Mouse (Mus musculus): Measurements from ENCODE around the gene Bcas3.

The Bcas3 gene

GRCm38 (mm10) chr11:85626846-85627245 lies 273.9 kb downstream of the Bcas3 start:
- DNase-seq = no peak

DNA sequence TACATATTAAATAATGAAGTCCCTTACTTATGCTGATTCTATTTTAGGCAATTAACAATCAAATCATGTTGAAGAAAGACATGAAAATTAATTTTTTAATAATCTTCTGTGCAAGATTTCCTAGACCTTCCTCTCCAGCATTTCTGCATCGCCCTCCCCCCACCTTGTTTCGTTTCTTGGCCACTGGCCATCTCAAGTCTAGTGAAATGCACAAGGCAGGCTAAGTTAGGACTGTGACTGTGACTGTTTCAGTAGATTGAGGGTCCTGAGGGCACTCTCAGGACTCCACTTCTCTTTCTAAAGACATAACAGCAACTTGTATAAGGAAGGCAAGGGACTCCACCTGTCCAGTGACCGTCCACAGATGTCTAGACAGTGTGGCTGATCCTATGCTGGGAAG lies 274.4 kb downstream of the Bcas3 start:
- no peak for DNase-seq

DNA sequence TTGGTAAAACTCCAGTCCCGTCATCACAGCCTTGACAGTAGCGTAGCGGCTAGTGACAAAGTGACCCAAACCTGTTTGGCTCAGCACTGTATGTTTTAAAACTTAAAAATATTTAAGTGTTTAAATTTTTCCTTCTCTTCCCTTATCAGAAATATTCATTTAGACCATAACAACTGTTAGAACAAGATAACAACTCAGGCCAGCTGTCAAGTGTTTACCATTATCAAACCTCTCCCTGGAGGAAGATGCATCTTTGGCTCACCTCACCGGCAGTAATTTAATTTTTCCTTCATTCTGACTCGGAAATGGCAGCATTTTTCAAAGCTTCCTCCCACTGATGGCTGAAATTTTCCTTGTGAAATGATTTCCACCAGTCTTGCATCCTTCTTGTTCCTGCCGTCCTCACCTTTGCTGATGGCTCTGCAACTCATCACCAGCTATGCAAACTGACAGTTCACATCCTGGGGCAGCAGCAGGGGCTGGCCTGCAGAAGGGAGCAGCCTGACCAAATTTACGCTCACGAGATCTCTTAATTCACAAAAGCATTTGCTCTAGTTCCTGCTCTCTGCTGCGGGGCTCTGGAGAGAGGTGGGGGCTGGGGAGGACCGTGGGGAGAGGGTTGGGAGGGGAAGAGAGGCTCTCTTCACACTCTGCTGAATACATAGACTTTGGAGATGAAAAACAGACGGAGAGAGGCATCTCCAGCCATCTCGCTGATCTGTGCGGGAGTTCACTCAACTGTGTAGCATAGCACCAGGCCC lies 275.5 kb downstream of the Bcas3 start:
- DNase-seq = no peak

DNA sequence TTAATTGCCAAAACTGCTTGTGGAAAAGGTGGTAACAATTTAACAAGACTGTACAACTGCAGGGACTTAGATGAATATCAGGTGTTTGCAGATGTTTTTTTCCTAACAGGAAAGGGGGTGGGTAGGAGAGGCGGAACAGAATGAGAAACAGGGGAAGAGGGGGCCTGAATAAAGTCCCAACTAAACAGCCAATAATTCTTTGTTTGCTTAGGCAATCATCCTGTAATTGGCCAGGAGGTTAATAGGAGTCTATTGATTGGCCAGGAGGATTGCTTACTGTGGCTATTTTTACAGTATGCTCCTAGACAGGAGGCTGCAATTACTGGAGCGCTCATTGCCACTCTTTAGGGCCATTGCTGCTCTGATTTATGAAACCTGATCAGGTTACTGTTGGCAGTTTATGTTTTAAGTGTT lies 279.6 kb downstream of the Bcas3 start:
- DNase-seq = no peak

- no peak for DNase-seq
Observed at GRCm38 (mm10) chr11:85638696-85639495, 285.9 kb downstream of the Bcas3 start.

DNA sequence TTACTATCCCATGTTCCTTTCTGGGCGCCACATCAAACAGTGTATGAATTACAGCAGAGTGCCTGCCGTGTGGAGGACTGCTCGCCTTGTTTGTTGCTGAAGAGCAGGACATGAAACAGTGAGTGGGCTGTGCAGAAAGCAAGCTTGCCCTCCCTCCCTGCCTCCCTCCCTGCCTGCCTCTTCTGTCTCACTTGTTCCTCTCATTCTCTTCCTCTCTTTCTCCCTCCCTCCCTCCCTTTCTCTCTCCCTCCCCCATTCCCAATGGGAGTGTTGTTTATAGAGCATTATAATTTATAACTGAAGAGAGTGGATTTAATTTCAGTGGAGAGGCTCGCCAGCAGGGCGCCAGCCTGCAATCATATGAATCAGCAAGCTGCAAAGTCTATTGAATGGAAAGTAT lies 287.7 kb downstream of the Bcas3 start:
- DNase-seq = no peak

DNA sequence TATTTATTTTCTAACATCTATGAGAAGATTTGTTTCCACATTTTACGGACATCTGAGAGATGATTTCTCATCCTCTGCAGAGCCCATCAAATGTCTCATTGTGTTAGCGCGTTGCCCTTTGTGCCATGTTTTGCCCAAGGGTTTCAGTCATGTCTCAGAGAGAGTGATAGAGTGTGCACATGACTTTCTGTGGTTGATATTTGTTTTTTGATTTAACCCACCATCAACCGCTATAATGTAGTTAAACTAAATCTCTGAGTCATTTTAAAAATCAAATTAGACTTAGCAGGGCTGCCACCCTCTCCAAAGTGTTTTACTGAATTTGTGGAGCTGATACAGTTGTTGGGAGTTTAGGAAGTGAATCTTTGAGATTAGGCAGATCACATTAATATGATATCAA lies 288.5 kb downstream of the Bcas3 start:
- no peak for DNase-seq

DNA sequence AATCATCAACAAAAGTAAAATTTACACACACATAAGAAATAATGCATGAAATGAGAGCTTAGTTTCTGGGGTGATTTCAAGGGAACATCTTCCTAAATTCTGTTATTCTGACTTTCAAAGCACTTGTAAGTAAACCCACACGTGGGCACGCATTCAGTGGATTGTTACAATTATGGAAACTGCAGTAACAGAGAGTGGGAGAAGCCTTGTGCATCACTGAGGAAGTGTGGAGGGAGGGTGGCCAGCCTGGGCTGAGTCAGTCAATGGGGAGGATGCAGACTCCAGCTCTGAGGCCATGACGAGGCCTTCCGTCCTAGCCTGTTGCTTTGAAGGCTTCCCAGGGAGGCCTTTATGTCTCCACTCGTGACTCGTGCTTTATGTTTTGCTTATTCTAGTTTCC lies 289.6 kb downstream of the Bcas3 start:
- no peak for DNase-seq

- no peak for DNase-seq
Observed at GRCm38 (mm10) chr11:85643025-85643424, 290.1 kb downstream of the Bcas3 start.

DNA sequence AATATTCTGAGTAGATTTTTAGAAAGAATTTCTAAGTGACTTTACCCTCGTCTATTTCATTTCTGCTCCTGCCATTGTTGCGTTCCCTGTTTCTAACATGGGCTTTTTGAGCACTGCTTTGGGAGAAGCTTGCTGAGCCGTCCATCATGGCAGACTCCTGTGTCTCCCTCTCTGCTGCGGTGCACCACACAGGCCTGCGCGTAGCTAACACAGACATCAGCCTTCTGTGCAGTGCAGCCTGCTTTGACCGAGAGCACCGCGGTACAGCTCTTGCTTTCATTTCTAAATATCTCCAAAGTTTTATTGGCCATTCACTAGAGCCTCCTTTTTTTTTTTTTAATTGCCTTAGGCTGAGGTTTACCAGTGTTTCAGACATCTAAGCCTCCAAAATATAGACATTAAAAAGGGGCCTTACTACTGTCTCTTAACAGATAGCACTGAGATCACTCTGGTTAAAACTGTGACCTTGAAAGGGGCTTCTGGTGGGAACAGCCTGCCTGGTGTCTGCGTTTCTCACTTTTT lies 290.6 kb downstream of the Bcas3 start:
- DNase-seq = no peak

GRCm38 (mm10) chr11:85644027-85644747 lies 291.2 kb downstream of the Bcas3 start:
- no peak for DNase-seq

DNA sequence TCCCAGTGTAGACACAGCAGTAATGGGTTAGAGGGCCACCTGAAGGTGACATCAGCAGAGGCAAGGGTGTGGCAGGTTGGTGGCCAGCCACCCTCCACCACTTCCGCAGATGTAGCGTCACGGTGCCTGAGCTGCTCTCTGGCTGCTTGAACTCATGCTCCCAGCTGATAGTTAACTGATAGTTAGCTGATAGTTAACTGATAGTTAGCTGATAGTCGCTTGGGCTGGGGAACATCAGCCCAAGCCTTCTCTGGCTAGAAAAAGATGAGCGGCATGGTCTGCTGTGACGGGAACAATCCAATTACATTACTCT lies 291.7 kb downstream of the Bcas3 start:
- no peak for DNase-seq

- DNase-seq = no peak
Observed at GRCm38 (mm10) chr11:85645152-85645835, 292.3 kb downstream of the Bcas3 start.

DNA sequence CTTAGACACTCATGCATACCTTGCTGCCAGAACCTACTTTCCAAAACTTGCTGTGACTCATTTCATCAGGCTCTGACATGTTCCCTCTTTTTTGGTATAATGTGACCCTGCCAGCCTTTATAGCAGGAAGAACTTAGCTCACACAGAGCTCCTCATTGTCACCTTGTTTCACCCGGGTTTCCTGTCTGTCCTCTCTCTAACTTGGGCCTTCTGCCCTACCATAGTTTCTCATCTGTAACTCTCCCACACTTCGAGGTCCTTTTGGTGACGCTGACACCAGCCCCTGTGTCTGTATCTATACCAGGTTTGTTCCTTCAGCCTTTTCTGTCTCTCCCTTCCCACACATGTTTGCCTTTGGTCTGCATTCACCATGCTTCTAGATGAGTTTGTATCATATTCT lies 295.9 kb downstream of the Bcas3 start:
- no peak for DNase-seq

DNA sequence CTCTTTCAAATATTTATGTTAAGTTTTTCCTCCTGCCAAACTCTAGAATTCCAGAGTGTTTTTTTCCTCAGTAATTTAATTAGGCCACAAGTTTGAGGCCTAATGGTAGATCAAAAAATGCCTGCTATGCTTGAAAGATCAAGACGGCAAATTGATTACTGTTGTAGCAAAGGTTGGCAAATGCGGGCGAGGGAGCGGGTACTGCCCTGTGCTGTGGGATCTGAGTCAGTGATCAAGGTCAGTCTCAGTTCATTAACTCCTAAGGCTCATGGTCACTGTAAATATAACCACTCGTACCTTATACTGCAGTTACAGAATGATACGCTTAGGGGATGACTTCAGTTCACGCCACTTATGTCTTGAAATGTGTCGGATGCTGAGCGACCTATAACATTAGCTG lies 296.4 kb downstream of the Bcas3 start:
- no peak for DNase-seq

DNA sequence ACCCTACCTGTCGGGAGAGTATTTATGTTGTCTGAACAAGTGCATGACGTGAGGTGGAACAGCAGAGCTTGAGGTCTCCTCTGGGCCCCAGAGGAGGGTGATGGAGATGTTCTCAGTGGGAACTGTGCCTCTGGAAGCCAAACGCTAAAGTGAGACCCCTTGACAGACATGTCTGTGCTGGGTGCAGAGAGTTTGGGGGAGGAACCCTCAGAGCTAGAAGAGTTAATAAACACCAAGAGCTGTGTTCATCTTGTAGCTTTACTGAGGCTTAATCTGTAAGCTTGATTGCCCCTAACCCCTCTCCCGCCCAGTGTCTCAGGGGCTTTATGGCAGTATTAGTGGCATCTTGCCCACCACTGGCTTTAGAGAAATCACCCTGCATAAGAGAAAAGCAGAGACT lies 304.5 kb downstream of the Bcas3 start:
- no peak for DNase-seq

GRCm38 (mm10) chr11:85660304-85660703 lies 307.3 kb downstream of the Bcas3 start:
- no peak for DNase-seq

- no peak for DNase-seq
Observed at GRCm38 (mm10) chr11:85667176-85667575, 314.2 kb downstream of the Bcas3 start.

GRCm38 (mm10) chr11:85667741-85668140 lies 314.8 kb downstream of the Bcas3 start:
- DNase-seq = no peak

DNA sequence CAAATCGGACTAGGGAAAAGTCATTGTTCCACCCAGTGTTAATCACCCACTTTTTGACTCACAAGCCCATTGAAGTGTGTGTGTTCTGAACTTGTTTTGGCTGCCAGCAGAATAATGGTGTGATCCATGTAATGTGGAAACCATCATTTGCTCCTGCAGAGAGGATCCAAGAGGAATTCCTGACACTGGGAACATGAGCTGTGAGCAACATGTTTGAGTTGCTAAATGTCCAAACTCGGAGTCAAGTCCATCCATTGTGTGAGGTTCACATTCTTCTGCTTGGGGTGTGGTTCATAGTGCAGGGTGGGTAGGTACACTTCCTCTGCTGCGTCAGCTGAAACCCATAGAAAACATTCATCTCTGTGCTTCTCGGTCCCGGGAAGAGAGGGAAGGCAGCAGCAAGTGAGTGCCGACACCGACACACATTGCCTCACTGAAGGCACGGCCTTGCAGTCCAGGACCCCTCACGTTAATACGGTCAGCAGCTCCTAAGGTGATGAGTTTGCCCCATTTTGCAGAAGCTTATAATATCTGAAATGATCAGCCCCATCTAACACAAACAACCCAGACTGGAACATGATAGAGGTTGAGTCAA lies 320.0 kb downstream of the Bcas3 start:
- DNase-seq = no peak

DNA sequence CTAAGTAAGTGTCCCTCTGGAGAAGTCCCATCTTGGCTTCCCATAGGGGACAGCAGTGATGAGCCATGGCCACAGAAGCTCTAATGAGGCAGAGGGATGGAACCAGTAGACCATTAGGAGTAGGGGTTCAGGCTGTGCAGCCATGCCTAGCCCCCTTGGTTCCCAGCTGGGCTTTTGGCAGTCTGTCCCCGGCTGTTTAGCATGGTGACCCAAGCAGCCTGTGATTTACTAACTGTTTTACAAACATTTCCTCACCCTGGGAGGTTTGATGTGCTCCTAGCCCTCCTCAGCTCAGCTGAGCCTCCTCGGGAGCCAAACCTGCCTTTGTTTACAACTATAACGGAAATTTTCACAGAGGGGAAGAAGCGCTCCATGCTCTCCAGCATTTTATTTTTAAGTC lies 322.3 kb downstream of the Bcas3 start:
- DNase-seq = no peak

DNA sequence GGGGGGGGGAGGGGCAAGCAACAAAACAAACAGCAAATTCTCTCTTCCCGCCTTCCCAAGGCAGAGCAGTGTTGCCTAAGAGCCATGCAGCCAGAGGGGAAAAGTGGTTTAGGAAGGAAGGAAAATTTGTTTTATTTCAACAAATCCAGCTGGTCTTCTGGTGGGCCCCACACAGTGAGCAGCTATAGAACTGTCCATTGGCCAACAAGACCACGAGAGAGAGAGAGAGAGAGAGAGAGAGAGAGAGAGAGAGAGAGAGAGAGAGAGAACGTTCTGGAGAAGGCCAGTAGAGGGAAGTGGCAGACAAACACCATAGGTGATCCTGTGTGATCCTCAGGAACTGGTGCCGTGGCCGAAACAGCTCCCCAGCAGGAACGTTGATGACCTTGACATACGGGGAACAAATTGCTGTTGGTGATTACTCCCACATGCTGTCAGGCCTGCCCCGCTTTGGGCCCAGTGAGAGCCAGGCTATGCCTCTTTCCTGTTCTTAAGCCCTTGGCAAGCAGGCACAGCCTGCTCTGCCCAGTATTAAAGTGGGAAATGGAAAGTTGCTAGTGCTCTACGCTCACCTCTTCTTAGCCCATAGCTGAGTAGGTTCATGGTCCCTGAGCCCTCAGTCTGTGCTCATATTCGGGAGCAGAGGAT lies 323.5 kb downstream of the Bcas3 start:
- no peak for DNase-seq

Data from thymus, postnatal 14 days (tissue).